Mouse (Mus musculus) left cerebral cortex, adult 11 months (tissue): ENCODE results near the gene Nop9.

Experiments
- DNase-seq: peaks from one replicate; pipeline ENCODE4 v3.0.0; 2022; ENCODE audit warnings: low spot score

Gene Nop9

DNA sequence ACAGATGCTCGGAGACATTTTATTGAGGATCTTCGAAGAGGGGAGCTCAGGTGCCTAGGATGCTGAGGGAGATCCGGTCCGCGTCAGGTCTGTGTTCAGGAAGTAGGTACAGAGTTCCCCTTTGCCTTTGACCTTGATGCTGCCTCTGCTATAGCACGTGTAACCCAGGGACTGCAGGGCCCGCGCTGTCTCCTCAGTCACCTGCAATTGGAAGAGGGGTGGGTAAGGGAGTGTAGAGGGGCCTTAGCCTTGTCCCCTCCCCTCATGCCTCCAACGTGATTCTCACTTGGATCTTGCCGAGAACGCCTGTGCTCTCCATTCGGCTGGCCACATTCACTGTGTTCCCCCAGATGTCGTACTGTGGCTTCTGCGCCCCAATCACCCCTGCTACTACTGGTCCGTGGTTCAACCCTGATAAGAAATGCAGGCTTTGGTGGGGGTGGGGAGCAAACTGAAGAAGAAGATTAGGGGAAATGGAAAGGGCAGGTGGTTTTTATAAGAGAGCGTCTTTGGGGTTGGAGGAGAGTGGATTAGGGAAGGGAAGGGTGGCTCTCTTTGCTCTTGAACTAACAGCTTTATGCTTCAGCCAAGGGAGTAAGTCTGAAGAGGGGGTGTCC is 23.7 kb downstream of the Nop9 start:
- DNase-seq: no peak

DNA sequence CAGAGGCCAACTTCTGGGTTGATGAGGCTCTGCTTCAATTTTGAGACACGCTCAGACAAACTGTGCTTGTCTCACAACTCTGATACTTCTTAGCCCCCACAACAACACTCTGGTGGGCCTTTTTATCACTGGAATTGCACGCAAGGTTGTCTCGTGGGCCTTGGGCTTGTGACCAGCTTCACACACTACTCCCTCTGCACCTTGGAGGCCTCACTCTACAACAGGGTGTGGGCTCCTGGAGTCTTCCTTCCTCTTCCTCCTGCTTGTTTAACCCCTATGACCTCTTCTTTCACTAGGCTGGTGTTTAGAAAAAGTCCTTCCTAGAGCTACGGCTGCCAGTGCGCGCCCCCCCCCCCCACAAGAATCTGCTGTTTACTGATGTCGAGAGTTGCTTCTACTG is 31.2 kb downstream of the Nop9 start:
- no peak for DNase-seq

DNA sequence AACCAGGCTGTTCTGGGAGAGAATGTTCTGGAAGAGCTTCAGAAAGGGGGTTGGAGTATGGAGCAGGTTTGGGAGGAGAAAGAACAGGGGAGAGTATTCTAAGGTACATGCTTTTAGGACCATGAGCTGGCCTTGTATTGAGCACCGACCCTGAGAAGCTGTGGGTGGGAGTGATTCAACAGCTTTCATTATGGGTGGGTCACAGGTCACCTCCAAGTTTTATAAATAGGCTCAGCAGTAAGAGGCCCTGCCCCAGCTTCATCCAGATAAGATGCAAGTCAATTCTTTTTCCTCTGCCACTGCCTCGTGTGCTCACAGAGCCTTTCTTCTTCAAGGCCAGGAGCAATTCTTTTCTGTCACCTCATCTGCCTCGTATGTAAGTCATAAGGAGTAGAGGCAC is 31.7 kb downstream of the Nop9 start:
- DNase-seq: no peak

DNA sequence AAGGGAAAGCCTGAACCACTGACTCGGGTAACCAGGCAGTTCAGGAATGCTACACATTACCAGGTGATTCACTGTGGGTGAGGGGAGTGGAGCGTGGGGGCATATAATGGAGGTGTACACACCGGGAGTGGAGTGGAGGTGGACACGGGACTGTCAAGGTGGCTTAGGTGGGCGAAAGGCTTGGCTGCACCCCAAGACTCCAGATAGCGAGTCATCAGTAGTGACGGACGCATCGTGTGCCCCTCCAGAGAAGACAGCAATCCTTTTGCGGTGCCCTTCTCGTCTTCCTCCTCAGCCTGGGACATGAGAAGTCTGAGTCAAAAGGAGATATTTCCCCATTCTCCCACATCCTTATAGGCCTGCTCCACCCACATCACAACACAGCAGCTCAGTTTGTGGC is 32.3 kb downstream of the Nop9 start:
- no peak for DNase-seq

DNA sequence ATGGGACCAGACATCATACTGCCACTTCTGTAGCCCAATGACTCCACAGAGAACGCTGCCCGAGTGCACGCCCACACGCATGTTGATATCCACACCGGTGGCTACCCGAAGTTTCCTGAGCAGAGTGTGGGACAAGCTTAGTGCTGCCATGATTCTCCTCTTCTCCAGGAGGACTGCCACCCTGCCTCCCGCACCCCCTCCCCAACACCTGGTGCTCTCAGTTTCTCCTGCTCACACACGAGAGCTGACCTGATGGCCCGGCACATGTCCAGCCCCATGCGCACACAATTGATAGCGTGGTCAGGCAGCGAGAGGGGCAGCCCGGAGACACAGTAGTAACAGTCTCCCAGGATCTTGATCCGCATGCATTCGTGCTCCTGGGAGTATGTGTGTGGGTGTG is 33.2 kb downstream of the Nop9 start:
- DNase-seq: no peak

DNA sequence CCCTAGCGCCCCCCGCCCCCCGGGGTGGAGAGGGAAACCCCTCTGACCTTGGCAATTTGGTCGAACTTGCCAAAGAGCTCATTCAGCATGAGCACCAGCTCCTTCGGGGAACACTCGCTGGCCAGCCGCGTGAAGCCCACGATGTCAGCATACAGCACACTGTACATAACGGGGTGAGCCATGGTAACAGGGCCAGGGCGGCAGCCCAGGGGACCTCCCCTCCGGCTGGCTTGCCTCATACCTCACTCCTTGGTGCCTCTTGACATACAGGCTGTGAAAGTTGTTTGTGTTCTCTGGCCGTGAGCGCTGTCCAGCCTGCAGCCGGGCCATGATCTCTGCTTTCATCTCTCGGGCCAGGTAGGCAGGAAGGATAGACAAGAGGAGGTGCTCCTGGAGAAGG is 34.2 kb downstream of the Nop9 start:
- DNase-seq: no peak

DNA sequence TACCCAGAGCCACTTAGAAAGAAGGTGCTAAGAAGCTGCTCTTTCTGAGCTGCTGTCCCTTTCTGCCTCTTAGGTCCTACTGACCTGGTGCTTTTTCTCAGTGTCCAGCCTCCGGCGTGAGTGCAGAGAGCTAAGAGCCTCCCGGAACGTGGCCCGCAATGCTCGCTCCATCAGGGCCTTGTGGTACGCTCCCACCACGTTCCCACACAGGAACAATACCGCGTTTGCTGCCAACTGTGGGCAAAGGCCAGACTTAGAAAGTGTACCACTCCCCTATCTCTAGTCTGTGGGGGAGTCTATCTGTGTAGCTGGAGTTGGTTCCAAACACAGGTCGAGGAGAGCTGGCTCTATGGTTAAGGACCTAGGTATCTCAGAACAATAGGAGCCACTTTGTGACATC is 35.2 kb downstream of the Nop9 start:
- DNase-seq: no peak

DNA sequence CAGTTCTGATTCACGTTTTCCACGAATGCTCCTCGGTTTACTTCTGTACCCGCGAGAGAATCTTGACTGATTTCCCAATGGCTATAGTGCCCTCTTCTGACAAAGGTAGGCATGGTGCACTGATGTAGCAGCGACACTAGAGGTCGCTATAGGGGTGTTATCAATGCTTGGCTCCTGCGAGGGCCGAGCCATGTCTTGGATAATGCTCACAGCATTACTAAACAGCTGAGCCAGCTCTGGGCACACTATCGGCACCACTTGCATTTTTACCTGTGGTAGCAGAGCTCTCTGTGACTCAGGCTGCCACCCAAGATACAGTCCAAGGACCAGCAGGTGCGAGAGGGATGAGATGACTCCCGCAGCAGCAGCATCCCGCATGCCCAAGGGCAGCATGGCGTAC is 35.8 kb downstream of the Nop9 start:
- no peak for DNase-seq

DNA sequence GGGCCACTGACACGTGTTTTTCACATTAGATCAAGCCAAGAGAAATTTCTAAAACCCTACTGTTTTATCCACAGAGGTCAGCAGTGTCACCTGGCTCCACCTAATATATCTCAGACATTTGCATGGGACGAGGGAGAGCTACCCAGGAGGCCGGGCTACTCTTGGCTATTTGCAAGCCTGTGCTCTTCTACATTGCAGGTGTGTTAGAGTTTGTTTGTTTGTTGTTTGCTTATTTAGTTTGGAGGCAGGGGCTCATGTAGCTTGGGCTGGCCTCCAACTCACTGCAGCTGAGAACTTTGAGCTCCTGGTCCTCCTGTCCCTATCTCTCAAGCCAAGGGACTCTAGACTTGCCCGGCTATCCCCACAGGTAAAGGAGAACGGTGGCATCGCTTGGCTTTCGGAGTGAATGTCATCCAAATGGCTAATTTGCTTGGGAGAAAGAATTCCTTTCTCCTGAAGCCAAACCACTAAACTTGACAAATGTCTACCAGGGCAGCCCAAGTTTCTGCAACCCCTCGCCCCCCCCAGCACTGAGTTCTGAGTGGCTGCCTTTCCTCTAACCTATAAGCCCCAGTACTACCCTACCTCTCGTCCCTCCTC is 37.0 kb downstream of the Nop9 start:
- no peak for DNase-seq

DNA sequence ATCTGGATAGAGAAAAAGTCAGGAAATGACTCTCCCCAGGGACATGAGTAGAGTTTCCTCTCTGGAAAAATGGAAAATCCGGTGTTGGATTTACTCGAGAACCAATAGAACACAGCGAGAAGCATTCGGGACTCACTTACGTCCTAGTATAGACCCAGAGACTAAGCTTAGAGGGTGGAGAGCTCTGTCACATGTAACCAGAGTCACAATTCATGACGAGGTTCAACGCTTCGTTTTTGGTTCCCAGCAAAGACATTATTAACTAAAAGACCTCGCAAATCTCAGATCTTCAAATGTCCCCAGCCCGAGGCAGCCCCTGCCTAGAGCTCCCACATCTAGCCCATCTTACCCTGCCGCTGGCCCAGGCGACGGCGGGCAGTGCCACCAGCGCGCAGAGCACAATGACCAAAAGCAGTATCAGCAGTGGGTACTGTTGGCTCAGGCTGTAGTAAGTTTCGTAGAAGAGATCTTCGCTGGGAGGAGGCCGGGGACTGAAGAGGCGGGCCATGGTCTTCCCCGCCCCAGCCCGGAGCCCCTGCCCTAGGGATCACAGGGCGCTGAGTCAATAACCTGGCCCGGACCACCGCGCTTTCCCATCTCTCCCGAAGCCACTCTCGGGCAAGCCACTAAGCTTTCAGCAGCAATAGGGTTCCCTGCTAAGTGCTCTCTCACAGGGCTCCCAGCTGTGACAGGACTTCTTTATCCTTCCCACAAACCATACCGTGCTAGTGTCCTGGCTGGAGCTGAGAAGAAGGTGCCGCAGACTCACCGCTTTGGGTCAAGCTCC is 37.9 kb downstream of the Nop9 start:
- DNase-seq: no peak

DNA sequence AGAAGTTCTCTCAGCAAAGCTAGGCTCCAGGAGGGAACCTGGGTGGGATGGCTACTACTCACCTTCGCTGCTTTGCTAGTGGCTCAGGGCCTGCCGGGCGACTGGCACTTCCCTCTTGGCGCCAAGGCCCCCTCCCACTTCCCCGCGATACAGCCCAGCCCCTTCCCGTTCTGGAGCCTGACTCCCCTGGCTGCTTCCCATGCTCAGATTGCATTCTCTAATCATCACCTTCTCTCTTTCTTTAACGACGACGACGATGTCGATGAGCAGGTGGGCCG is 38.4 kb downstream of the Nop9 start, which contains the start of gene Adcy4:
Gene Adcy4, minus strand, starts transcription at position 138 of the 278 bp plus-strand sequence.
- no peak for DNase-seq

DNA sequence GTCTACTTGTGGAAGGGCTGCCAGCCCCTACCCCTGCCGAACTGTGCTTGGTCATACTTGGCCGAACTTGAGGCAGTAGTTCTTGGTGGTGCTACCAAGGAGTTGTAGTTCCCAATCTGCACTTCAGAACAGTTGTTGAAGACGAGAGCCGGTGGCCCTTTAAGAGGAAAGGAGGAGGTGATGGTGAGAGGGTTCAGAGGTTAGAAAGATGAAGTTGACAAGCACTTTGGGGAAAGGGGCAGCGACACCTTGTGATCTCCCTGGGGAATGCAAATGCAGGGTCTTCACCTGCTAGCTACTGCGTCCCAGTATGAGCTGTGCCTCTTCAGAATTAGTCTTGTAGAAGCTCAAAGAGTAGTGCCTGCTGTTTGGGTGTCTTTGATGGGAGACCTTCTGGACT is 39.7 kb downstream of the Nop9 start:
- DNase-seq: no peak

DNA sequence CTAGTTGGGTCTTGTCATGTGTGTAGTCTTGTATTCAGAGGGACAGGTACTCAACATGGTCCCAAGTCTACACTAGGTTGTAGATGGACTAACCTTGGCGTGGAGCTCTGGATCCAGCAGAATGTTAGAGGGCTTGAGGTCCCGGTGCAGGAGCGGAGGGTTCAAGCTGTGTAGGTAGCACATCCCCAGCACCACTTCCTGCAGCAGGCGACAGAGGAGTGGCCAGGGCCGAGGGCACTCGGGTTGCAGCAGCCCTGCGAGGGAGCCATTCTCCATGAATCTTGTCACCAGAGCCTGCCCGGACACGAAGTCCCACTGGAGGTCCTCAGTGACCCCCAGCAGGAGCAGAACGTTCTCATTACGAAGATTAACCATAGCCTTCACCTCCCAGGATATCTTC is 42.2 kb downstream of the Nop9 start:
- DNase-seq: no peak

DNA sequence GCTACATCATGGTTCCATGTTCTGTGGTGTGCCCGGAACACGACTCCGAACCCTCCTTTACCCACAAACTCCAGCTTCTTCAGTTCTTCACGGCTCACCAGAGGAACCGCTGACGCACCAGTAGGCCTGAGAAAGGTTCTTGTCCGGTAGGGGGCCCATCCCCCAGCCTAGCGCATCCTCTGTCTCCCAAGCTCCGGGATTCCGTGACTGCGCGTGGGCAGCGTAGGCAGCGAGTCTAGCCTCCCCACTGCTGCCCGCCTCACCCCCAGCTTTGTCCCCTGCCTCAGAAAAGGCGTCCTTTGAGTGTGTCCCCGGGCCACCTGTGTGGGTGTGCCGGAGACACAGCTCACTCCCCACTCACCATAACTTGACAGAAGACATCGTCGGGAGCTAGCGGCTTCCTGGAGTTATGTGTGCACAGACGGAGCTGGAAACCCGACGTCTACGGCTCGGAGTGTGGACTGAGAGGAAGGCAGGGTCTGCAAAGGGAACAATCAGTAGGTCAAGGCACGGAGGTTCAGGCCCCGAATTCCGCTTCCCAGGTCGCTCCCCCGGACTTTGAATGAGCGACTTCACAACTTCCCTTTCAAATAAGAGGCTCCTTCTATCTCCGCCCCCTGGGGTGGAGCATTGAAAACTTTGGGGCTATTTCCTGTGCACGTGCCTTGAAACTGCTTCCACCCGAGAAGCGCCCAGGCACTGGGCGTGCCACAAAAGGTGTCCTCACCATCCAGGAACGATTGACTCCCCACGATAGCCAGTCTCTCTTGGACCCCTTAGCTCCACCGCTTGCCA is 43.0 kb downstream of the Nop9 start, which contains the start of gene Ripk3:
Gene Ripk3, minus strand, starts transcription at position 610 of the 795 bp plus-strand sequence.
- no peak for DNase-seq

DNA sequence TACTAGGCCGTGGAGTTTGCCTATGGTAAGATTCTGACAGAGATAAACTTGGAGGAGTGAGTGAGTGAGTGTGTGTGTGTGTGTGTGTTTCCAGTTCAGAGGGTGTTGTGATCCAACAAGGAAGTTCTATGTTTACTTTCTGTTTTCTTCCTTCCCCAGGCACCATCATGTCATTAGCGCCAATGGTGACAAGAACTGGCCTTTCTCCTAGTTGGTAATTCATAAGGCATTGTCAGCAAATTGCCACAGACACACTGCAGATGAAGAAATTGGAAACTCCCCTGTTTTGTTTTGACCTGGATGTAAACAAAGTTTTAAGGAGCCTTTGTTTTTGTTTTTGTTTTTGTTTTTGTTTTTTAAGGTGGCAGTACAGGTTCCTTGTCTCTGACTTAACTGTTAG is 48.0 kb downstream of the Nop9 start:
- DNase-seq: no peak

DNA sequence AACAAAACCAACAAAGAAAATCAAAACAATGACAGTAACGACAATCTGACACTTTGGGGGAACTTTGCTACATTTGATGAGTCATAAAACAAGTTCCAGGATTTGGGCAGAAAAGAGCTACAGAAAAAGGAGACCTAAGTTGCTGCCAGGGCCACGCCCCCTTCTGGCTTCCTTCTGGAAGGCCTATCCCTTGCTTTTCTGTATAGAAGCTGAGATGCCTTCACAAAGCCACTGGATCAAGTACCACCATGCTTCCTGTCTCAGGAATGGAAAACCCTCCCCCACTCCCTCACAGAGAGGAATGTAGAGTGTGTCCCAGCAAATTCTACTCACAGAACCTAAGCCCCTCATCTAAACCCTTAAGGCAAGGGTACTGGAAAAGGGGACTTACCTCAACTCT is 48.5 kb downstream of the Nop9 start:
- no peak for DNase-seq

DNA sequence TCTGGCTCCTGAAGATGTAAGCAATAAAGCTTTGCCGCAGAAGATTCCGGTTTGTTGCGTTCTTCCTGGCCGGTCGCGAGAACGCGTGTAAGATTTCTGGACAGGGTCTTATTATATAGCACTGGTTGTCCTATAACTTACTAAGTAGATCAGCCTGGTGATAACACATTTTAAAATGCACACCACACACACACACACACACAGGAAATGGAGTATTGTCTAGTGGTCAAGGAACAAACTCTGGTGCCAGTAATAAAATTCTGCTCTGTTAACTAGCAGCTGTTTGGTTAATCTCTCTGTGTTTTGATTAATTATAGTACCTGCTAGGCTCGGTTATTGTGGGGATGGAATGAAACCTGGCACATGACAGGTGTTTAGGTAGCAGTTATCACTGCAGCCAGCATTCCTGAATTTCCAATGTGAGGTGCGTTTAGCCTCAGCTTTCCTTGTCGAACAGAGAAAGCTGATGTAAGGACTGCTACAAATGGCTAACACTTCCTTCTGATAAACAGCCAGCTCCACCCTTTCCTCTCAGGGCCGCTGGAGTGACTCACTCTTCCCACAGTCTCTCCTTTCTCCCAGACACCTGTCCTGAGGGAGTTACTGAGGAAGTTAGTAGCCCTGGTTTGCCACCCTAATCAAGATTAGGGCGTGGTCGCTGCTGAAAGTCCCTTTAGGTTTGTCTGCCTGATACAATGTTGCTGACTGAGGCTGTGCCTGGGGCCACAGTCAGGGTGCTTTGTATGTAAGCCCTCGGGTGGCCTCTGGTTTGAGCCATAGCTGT is 50.1 kb downstream of the Nop9 start:
- no peak for DNase-seq
